Mouse (Mus musculus): ENCODE measurements around the gene Gm2897. TPM values are rescaled to one million over a fixed set of nuclear protein-coding genes. Genes with fewer than 3 reads are reported as not detected.
"Not testable (repeated sequence)": the region's sequence is repeated elsewhere in the genome, so short reads cannot be mapped to it uniquely, and the experiment has no call there.

The Gm2897 gene
- total RNA-seq (2017) = 0.45 and 0.81 TPM in 2 replicates

DNA sequence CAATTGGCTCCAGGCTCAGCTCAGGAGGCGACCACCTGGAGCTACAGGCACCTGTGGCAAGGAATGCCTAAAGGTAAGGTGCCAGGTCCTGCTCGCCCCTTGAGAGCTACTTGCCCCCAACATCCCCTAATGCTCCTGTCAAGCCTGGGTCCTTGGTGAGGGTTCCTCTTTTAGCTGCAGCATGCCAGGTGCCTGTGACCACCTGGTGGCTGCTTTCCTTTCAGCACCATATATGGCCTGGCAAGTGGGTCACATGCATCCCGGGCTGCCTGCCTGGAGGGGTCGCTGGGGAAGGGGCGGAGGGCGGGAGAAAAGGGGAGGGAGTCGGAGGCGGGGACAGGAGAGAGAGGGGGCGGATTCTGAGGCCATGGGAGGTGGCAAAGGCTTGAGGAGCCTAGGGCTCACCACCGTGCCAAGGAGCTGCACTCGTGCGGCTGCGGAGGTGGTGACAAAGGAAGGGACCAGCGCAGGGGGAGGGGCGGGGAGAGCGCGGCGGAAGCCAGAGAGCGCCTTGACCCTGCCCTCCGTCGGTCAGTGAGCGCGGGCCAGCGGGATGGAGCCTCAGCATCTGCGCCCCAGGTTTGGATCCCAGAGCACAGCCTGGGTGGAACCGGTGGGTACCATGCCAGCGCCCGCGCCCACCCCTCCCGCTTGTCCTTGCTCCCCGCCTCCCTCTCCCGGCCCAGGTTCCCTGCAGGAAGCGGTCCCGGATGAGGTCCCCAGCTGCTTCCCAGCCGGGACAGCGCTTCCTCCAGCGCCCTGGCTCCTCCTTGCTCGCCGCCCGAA is at the start of gene Gm2897:
Gm2897 (plus strand) TSS at position 559 of the 786 bp plus-strand sequence.
- not testable (repeated sequence) for ATAC-seq (replicated peaks in 1 of 2; ENCODE audit: insufficient read depth in 1 of 2, low FRiP score in 2 of 2, low TSS enrichment in 1 of 2, low read depth in 1 of 2, poor library complexity in 2 of 2, severe bottlenecking in 2 of 2)

DNA sequence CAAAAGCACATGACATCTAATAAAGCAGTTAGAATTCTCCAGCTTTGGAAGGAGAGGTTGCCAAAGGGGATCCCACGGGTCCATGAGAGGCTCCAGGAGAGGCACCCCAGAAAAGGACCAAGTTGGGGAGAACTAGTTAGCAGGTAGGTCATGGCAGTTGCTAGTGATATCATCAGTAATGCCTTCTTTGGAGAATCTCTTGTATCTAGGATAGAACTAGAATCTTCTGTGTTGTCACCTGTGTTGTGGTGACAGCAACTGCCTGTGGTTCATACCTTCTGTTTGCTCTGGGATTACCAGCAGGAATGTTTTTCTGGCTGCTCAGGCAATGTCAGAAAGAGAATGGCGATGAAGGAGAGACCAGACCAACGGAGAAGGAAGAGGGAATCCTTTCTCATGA is 19.4 kb upstream of the Gm2897 start, which contains the start of gene Gm2888:
Gm2888 (plus strand) TSS at position 301 of the 400 bp plus-strand sequence.
- not testable (repeated sequence) for ATAC-seq (replicated peaks in 1 of 2; ENCODE audit: insufficient read depth in 1 of 2, low FRiP score in 2 of 2, low TSS enrichment in 1 of 2, low read depth in 1 of 2, poor library complexity in 2 of 2, severe bottlenecking in 2 of 2)

DNA sequence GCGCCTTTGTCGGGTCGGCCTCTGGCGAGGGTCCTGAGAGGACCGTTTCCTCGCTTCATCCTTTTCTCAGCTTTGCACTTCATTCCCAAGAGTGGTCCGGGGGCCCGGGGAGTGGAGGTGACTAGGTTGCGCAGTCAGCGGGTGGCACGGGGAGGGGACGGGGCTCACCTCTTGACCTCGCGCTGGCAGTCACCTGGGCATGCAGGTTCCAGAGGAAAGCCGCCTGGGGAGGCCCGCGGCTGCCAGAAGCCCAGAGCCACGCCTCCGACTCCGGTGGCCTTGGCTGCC is 372 bp downstream of the Gm2897 start:
- not testable (repeated sequence) for ATAC-seq (replicated peaks in 1 of 2; ENCODE audit: insufficient read depth in 1 of 2, low FRiP score in 2 of 2, low TSS enrichment in 1 of 2, low read depth in 1 of 2, poor library complexity in 2 of 2, severe bottlenecking in 2 of 2)

- ATAC-seq (replicated peaks in 1 of 2; ENCODE audit: insufficient read depth in 1 of 2, low FRiP score in 2 of 2, low TSS enrichment in 1 of 2, low read depth in 1 of 2, poor library complexity in 2 of 2, severe bottlenecking in 2 of 2) = not testable (repeated sequence)
These were observed 1.0 kb downstream of the Gm2897 start for GRCm38 (mm10) chr14:3050087-3050486.

- ATAC-seq (replicated peaks in 1 of 2; ENCODE audit: insufficient read depth in 1 of 2, low FRiP score in 2 of 2, low TSS enrichment in 1 of 2, low read depth in 1 of 2, poor library complexity in 2 of 2, severe bottlenecking in 2 of 2) = not testable (repeated sequence)
These were observed 67.0 kb downstream of the Gm2897 start for GRCm38 (mm10) chr14:3116051-3116450.

Other genes with a start within 250 kb of the Gm2897 start
- gene Gm2888, start 19.3 kb upstream of the Gm2897 start, total RNA-seq (2017) = not detected in 2 replicates
- not detected in 2 replicates for gene Gm10340, start 84.7 kb downstream of the Gm2897 start, total RNA-seq (2017)
- gene Gm5795, start 139.0 kb downstream of the Gm2897 start, total RNA-seq (2017) = not detected in 2 replicates
- gene D830030K20Rik, start 159.2 kb downstream of the Gm2897 start, total RNA-seq (2017) = not detected in 2 replicates